Mouse (Mus musculus) brown adipose tissue, adult 24 weeks (tissue): ENCODE measurements around the gene Fkbp1a. TPM values are rescaled to one million over a fixed set of nuclear protein-coding genes. Genes with fewer than 3 reads are reported as not detected.

Source experiments
- H3K27ac ChIP-seq: fragments of 200-500 bp; replicated peaks from 2 replicates; pipeline ENCODE4 v1.5.1; 2012; ENCODE audit warnings: low read depth, mild to moderate bottlenecking, low read length
- H3K4me1 ChIP-seq: fragments of 200-500 bp; 2 replicates; pipeline ENCODE4 v1.6.1; 2012; ENCODE audit warnings: low read length, mixed read lengths; ENCODE audit not compliant: control insufficient read depth, insufficient read depth, insufficient read length
- H3K4me3 ChIP-seq: fragments of 200-500 bp; 2 replicates; pipeline ENCODE4 v1.5.1; 2012; ENCODE audit warnings: low read depth, mild to moderate bottlenecking, low read length, moderate library complexity; ENCODE audit not compliant: insufficient read depth
- polyA plus RNA-seq: library from polyadenylated mRNA; stranded (reverse); fragments of >200 nt; gene quantifications from 2 replicates; pipeline ENCODE4 v1.2.4, GENCODE M21; 2012; ENCODE audit not compliant: missing spikeins, insufficient read depth, insufficient read length

Gene Fkbp1a
- polyA plus RNA-seq: 241 and 245 TPM in 2 replicates

DNA sequence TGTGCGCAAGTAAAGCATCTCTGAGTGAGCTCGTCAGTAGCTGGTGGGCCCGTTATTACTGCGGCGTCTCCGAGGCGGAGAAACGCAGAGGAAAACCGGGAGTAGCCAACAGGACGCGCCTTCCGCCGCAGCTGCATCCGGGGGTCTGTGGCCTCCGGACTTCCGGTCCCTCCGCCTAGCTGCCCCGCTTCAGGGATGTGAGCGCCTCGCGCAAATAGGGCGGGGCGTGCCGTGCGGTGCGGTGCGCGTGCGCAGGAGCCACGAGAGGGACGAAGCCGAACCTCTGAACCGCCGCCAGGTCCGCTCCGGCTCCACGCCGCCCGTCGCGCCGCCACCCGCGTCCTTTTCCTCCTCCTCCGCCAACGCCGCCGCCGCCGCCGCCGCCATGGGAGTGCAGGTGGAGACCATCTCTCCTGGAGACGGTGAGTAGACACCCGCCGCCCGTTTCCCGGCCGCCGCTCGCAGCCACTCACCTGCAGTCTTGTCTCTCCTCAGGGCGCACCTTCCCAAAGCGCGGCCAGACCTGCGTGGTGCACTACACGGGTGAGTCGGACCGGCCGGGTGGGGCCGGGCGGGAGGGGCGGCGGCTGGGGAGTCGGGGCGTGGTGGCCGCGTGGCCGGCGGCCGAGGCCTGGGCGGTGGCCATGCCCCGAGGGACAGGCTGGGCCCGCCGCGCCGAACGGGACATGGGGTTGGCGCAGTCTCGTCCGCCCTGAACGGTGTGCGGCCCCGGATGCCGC lies at the start of gene Fkbp1a:
Gene Fkbp1a, plus strand, starts transcription at position 161 of the 740 bp plus-strand sequence.
- peak within 1 kb of the TSS; percentile 83 for H3K4me3 ChIP-seq
- H3K4me1 ChIP-seq: peaks cover 11% of the 10 kb centered on the region
- peak within 1 kb of the TSS; percentile 95 for H3K27ac ChIP-seq

DNA sequence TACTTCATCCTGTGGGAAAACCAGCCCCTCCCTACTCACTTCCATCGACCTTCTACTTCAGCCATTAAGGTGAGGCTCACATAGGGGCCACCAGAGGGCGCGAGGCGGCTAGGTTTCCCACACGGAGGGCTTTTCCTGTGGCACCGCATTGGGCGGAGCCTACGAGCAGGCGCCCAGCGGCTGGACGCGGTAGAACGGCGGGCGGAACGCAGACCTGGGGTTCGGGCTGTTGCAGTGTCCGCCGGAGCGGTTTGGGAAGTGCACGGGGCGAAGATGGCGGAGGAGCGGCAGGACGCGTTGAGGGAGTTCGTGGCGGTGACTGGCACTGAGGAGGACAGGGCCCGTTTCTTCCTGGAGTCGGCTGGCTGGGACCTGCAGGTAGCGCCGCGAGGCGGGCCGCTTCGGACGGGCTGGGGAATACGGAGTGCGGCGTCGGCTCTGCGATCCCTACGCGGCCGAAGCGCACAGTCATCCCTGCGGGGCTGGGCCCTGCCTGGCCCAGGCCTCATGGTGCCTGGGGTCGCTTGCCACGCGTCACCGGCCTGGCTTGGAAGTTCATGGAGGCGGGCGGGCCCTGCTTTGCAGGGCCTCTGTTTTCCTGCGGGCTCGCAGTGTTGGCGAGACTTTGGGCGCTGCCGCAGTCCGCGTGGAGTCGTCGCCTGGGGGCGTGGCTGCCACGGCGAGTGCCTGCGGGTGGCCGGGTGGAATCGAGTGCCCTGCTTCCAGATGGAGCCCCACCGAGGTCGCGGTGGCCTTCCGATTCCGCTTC lies 48.1 kb upstream of the Fkbp1a start, which contains the start of gene Nsfl1c:
Gene Nsfl1c, plus strand, starts transcription at position 148 of the 769 bp plus-strand sequence.
- Histone ChIP-seq H3K4me1 (no peaks in the 10 kb centered on the region), H3K4me3 (peak within 1 kb of the TSS; percentile 87), H3K27ac (peak within 1 kb of the TSS; percentile 58)

DNA sequence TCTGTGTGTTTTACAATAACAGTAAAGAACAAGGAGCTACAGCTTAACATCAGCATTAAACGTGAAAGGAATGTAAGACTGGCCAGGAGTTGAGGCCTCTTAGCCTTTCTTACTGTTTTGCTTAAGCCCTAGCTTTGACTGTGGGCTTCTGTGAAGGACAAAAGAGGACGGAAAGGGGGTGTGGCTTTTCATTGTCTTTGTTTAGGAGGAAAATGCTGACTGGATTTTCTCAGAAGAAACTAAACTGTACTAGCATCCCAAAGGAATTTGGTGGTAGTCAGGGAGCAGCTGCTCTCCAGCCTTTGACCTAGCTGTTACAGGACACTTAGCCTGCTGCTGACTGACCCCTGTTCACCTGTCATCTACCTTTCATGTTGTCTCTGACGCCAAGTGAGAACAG lies 43.9 kb upstream of the Fkbp1a start:
- no peak overlapping the region for H3K27ac ChIP-seq
- no peak overlapping the region for H3K4me3 ChIP-seq
- H3K4me1 ChIP-seq: no peaks in the 10 kb centered on the region

DNA sequence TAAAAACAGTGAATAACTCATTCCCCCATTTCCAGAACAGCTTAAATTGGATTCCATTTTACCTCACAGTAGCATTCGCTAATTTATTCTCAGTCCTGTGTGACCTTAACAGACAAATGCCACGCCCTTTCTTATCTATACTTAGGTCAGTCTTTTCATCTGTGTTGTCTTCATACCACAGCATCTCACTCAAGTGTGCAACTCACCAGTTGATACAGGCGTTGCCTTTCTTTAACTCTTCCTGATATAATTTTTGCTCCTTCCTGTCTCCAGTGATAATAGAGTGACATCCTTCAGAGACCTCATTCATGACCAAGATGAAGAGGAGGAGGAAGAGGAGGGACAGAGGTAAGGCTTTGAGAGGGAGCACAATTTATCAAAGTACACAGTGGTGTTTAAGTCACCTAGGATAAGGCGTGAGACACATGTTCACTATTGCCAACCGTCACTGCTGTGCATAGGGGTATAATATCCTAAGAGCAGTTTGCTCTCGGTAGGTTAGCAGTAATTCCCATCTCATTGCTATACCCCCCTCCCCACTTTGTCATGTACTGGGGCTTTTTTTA lies 41.8 kb upstream of the Fkbp1a start:
- no peaks in the 10 kb centered on the region for H3K4me1 ChIP-seq
- no peak overlapping the region for H3K27ac ChIP-seq
- H3K4me3 ChIP-seq: no peak overlapping the region

DNA sequence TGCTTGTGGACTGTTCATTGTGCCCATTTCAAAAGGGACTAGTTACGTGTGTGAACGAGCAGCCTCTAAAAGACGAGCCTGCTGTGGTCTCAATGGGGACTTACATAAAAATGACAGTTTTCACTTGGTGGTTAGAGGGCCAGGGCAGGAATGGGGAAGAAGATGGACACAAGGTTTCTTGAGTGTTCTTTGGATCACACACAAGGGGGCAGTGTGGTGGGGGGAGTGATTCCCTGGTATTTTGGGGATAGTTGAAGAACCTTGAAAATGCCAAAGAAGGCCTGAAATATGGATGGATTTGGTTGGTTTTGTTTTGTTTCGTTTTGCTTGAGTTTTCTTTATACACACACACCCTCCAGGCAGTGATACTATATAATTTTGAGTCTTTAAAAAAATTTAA lies 38.1 kb upstream of the Fkbp1a start:
- H3K4me1 ChIP-seq: no peaks in the 10 kb centered on the region
- no peak overlapping the region for H3K4me3 ChIP-seq
- H3K27ac ChIP-seq: no peak overlapping the region

DNA sequence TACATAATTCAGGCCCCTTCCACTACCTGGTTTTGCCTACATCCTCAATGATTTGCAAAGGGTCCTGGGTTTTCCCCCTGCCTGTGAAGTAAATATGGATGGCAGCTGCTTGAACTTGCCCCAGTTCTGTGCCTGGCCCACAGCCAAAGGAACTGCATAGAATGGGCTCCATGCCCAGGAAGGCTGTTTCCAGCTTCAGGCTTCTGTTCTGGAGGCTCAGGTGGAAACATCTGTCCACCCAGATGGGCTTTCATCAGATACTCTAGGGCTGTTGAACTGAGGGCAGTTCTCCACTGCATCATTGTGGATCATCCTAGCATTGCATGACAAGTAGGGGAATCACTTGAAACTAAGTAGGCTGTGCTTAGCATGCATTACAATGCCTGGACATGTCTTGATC lies 30.1 kb upstream of the Fkbp1a start:
- H3K4me3 ChIP-seq: no peak overlapping the region

DNA sequence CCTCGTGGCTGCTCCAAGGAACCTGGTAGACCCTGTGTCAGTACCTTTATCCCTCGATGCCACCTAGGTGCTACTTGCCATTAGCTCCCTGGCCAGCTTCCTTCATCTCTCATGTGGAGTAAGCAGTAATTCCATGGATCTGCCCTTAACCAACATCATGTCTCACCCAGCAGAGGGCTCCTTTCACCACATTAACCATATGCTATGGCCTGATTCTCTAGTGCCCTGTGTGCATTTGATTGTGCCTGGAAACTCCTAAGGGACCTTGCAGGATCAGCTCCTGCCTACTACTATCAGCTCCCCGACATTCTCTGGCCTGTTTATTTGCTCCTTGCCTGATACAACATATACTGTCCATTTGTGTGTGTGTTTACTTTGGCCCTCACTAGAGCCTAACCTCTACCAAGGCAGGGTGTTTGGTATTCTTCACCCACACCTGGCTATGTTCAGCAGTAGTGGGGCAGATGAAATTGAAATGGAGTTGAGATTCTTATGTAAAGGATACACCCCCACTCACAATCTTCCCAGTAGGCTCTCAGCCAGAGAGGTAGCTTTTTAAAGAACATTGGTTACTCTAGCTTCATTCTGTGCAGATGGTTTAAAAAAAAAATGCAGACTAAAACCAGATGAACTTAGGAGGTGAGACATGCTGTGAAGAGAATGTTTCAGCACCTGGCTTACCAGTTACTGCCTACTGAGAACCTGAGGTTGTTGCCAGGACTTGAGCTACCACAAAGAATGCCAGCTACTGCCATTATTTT lies 28.6 kb upstream of the Fkbp1a start:
- no peak overlapping the region for H3K4me3 ChIP-seq
- no peak overlapping the region for H3K27ac ChIP-seq
- H3K4me1 ChIP-seq: peaks cover 4% of the 10 kb centered on the region; the same call in 1 of the 2 replicates

More for the DNA sequence above, 30.1 kb upstream of the Fkbp1a start:
- peaks cover 4% of the 10 kb centered on the region; the same call in 1 of the 2 replicates for H3K4me1 ChIP-seq
- H3K27ac ChIP-seq: no peak overlapping the region

DNA sequence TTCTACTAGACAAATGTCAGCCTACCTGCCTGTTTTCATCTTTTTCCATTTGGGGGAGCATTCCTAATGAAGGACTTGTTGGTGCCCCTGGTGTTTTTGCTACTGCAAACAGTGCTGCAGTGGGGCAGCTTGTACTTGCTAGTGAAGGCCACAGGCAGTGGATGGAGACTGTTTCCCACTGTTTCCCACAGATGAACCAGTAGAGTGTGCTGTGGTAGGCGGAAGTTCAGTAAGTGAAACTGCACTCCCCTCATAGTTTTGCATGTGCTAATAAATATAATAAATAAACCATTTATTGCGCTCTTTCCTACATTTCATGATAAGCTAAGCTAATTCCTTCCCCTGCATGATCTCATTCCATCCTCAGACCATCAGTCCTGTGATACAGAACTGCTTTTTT lies 23.3 kb upstream of the Fkbp1a start:
- Histone ChIP-seq H3K4me1 (no peaks in the 10 kb centered on the region), H3K27ac (no peak overlapping the region), H3K4me3 (no peak overlapping the region)

DNA sequence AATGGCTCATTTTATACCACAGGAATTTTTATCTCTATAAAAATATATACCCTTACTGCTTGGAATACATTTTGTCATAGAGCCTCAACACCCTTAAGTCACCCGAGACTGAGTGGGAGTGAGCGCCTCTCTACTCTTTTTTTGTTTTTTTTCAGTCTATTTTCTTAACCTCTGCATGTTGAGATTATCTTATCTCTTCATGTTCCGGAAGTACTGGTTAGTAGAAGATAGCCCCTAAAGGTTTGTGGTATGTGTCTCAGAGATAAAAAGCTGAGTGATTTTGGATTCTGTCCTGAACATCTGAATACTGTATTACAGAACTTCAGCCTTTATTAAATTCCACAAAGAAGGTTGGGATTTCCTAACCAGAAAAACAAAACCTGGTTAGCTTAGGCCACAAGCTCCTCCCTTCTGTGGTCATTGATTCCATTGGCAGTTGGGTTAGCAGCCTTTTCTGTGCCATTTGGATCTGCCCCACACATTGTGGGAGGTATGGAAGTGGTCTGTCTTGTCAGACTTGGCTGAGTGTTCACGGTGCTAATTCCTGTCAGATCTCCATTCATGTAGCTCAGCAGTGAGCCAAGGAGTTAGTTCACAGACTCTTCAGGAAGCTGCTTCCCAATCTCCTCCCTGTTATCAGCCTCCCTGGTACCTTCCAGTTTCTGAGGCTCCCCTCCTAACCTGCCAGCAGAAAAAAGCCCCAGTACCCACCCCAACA lies 17.8 kb upstream of the Fkbp1a start:
- H3K27ac ChIP-seq: no peak overlapping the region
- no peak overlapping the region for H3K4me3 ChIP-seq
- no peaks in the 10 kb centered on the region for H3K4me1 ChIP-seq

DNA sequence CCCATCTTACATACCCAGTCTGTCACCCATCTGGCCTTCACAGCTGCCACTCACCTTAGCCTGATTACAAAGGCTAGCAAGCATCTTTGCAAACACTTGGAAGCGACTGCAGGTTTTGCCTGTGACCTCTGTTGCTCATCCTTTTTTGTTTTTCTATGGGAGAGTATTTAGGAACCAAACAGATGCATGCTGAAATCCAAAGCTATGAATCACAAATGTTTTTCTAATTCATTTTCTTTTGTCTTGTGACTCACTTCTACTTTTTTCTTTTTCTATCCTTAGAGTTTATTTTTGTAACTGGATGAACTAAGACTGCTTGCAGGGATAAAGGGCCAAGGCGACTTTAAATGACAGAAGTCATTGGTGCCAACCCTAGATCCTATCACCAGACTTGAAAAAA lies 16.8 kb upstream of the Fkbp1a start:
- no peak overlapping the region for H3K4me3 ChIP-seq
- no peaks in the 10 kb centered on the region for H3K4me1 ChIP-seq
- H3K27ac ChIP-seq: no peak overlapping the region

DNA sequence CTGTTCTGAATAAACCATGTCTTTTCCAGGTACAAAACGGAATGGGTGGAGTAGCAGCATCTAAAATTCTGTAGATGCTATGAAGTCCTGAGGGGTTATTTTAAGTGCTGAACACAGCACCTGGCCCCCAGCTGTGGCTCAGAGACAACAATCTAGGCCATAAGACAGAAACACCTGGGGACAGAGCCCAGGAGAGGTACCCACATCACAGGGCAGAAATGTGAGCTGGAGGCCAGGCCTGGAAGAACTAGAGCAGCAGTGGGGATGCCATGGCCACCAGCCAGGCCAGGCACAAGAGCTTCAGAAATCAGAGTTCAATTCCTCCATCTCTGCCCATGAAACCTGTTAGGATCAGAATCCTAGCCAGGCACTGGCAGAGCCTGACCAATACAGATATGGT lies 14.2 kb upstream of the Fkbp1a start:
- Histone ChIP-seq H3K4me3 (no peak overlapping the region), H3K4me1 (peaks cover 5% of the 10 kb centered on the region; the same call in 1 of the 2 replicates), H3K27ac (no peak overlapping the region)

DNA sequence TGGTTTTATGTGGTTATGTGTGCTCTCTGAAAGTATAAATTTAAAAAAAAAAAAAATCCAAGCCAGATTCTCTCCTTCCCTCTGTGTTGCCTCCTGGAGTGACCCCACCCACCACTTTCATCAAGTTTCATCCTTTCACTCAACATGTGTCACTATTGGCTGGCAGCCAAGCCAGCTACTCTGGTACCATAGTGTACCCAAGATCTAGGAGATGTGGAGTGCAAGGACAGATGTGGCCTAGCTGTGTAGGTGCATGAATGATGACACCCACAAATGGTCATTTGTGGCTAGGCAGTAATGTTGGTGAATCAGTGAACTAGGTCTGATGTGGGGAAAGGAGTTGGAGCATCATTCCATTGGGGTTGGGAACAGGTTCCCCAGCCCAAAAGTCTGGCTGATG lies 13.1 kb upstream of the Fkbp1a start:
- Histone ChIP-seq H3K4me3 (no peak overlapping the region), H3K27ac (no peak overlapping the region), H3K4me1 (peaks cover 10% of the 10 kb centered on the region; the same call in 1 of the 2 replicates)

DNA sequence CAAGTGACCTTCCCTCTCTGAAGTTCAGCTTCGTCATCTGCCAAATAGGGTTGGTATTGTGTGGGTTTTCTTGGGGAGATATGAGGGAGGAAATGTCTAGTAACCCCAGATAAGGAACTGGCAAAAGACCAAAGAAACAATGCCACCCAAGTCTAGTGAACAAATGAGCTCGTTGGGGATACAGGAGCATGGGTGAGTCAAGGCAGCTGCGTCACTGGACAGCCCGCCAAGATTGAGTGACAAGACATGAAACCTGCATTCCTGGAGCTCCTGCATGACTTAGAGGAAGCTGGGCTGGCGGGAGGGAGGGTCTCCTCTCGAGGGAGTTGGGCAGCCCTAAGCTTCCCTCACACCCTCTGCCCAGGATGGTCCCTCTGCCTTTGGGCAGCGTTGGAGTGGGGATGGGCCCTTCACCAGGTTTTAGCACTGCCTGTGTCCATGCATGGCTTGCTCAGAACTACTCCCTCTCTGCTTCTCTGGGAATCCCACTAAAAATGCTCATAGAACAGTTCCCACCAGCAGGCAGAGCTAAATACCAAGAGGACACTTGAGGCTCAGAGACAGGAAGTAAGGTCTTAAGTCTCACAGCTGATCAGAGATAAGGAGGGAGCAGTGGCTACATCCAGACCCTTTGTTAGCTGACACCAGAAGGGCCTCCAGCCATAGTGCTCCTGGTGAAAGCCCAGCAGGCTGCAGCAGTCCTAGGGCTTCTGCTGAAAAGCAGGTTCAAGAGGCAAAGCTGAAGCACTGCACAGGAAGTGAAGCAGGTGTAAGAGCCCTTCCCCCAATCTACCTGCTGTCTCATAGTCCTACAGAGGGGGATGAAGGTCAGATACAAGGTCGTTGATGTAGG lies 11.7 kb upstream of the Fkbp1a start:
- Histone ChIP-seq H3K4me3 (no peak overlapping the region), H3K4me1 (peaks cover 10% of the 10 kb centered on the region; the same call in 1 of the 2 replicates), H3K27ac (no peak overlapping the region)
